Mouse (Mus musculus) bone marrow macrophage, adult 2 months (primary cell): ENCODE data around the gene Vmn1r63. TPM values are rescaled to one million over a fixed set of nuclear protein-coding genes. Genes with fewer than 3 reads are reported as not detected.
"Not testable (repeated sequence)": the region's sequence is repeated elsewhere in the genome, so short reads cannot be mapped to it uniquely, and the experiment has no call there.

ENCODE experiments used
- H3K27ac ChIP-seq: 2 replicates; pipeline ENCODE4 v1.5.1; 2012; ENCODE audit warnings: low read depth, low read length; ENCODE audit not compliant: insufficient read depth
- H3K4me1 ChIP-seq: 2 replicates; pipeline ENCODE4 v1.6.1; 2012; ENCODE audit warnings: low read length; ENCODE audit not compliant: control insufficient read depth, insufficient read depth
- H3K4me3 ChIP-seq: 2 replicates; pipeline ENCODE4 v1.5.1; 2012; ENCODE audit warnings: mild to moderate bottlenecking, low read length, moderate library complexity; ENCODE audit not compliant: insufficient read depth
- polyA plus RNA-seq: library from polyadenylated mRNA; stranded (reverse); fragments of >200 nt; gene quantifications from 2 replicates; pipeline ENCODE4 v1.2.4, GENCODE M21; 2012; ENCODE audit not compliant: missing spikeins, insufficient read depth, insufficient read length

Gene Vmn1r63
- not detected in 2 replicates for polyA plus RNA-seq

DNA sequence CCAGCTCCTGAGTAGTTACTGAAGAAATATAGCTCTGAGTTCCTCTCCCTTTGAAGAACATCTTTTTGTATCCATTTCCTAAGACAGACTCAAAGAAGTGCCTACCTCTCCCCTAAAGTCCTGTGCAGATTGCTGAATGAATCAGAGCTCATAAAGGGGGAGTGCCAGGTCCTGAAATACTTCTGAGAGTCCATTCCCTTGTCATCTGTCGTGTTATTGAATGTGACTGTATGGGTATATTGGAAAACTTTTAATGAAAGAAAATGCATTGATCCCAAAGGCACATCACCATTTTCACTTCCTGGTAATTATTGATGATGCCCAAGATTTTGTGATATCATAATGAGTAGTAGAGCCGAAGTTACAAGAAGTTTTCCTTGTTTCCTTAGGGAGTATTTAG is at the start of gene Vmn1r63:
Gene Vmn1r63 (minus strand): TSS at position 101 of the 400 bp plus-strand sequence.
- H3K4me1 ChIP-seq, H3K4me3 ChIP-seq, H3K27ac ChIP-seq: not testable (repeated sequence)

Other genes starting within 250 kb of the Vmn1r63 start
- 0.55 TPM in 1 of 2 replicates, not detected in the other for gene Vmn1r61, start 192.2 kb downstream of the Vmn1r63 start, polyA plus RNA-seq
- not detected in 2 replicates for gene Vmn1r62, start 131.8 kb downstream of the Vmn1r63 start, polyA plus RNA-seq
- gene Vmn1r64, start 79.1 kb upstream of the Vmn1r63 start, polyA plus RNA-seq: not detected in 2 replicates
- gene Vmn1r65, start 205.6 kb upstream of the Vmn1r63 start, polyA plus RNA-seq: not detected in 2 replicates
- gene Nlrp4c, start 239.7 kb upstream of the Vmn1r63 start, polyA plus RNA-seq: not detected in 2 replicates